Comparison of ENCODE assay signal across 8 mouse cellular contexts in the genomic region with DNA sequence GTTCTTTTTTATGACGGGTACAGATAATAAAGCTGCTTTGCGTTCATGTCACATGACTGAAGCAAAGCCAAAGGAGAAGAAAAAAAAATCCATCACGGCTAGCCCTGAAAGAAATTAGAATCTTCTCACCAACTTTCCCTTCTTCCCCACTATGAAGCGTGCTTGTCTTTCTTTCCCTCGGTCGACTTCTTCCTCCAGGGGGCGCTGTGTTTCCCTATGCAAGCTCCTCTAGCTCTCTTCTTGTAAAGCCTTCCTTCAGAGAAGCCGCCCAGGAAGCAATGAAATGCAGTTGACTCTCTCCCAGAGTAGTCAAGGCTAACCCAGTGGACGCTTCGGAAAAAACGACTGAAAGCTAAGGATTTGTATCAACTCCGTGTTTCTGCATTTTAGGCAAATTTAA.
DNase-seq lines count a peak whose midpoint lies in the region; ATAC-seq and TF ChIP-seq lines count a peak whose summit lies in the region.
"Had no signal": no experiment of that assay in that cellular context is flagged by ENCODE, and none has a peak within 500 bp of the region (broad histone marks: within the 10 kb centered on the region; RNA-seq: fewer than 3 reads in every experiment).

No protein-coding gene starts in this region.

- no peak overlapping the region for H3K4me3 ChIP-seq in E14TG2a.4 (replicated peaks; ENCODE audit: low read length)
- no peak overlapping the region for H3K4me3 ChIP-seq in embryonic facial prominence, embryonic 10.5 days
- H3K4me3 ChIP-seq in neural tube, embryonic 11.5 days (ENCODE audit: low read depth, low read length), result no peak overlapping the region
- H3K4me3 ChIP-seq: liver, embryonic 15.5 days had no signal

- no peak overlapping the region for H3K27ac ChIP-seq in embryonic facial prominence, embryonic 10.5 days (replicated peaks)
- H3K27ac ChIP-seq in neural tube, embryonic 11.5 days (ENCODE audit: low read depth, low read length), result no peak overlapping the region
- H3K27ac ChIP-seq: liver, embryonic 15.5 days had no signal

- H3K4me2 ChIP-seq in neural tube, embryonic 11.5 days (ENCODE audit: low read depth), result no peak overlapping the region
- H3K4me2 ChIP-seq: liver, embryonic 15.5 days had no signal

- no peaks in the 10 kb centered on the region for H3K36me3 ChIP-seq in E14TG2a.4 (ENCODE audit: insufficient read depth, low read length)
- H3K36me3 ChIP-seq in embryonic facial prominence, embryonic 10.5 days (replicated peaks), result no peaks in the 10 kb centered on the region; the same call in 1 of the 2 replicates
- no peaks in the 10 kb centered on the region for H3K36me3 ChIP-seq in neural tube, embryonic 11.5 days (ENCODE audit: control insufficient read depth, insufficient read depth, low read length)
- H3K36me3 ChIP-seq: liver, embryonic 15.5 days had no signal

- peak; percentile 24 for DNase-seq in layer of hippocampus, adult 11-12 months (ENCODE audit: low spot score)
- no peak for DNase-seq in layer of hippocampus, adult 18-20 months (ENCODE audit: low spot score in 2 of 2)
- peak; percentile 58 for DNase-seq in NIH3T3 (ENCODE audit: low read depth)
- peak; percentile 59 for DNase-seq in embryonic facial prominence, embryonic 10.5 days (ENCODE audit: low spot score)
- DNase-seq in neural tube, embryonic 11.5 days (ENCODE audit: low spot score), result peak; percentile 47
- DNase-seq in urinary bladder, postnatal 10 days (ENCODE audit: low spot score), result no peak

- peak; percentile 87 for TF ChIP-seq CTCF in E14TG2a.4 (conservative IDR thresholded peaks at IDR 0.05; ENCODE audit: low read length)

- WGBS in embryonic facial prominence, embryonic 10.5 days, result 52% methylated on average over 12 of the region's 12 CpGs
- WGBS in neural tube, embryonic 11.5 days, result 57% methylated on average over 12 of the region's 12 CpGs

- no peak for ATAC-seq in neural tube, embryonic 11.5 days (ENCODE audit: insufficient read depth, low FRiP score, low TSS enrichment)

- no peak overlapping the region for H3K9ac ChIP-seq in neural tube, embryonic 11.5 days (ENCODE audit: low read length)
- H3K9ac ChIP-seq: liver, embryonic 15.5 days had no signal

- no peaks in the 10 kb centered on the region for H3K27me3 ChIP-seq in E14TG2a.4 (ENCODE audit: insufficient read depth, low read length)
- H3K27me3 ChIP-seq in embryonic facial prominence, embryonic 10.5 days (replicated peaks; ENCODE audit: low read depth, poor library complexity, severe bottlenecking), result no peaks in the 10 kb centered on the region
- no peaks in the 10 kb centered on the region for H3K27me3 ChIP-seq in neural tube, embryonic 11.5 days (ENCODE audit: control insufficient read depth, insufficient read depth, low read length)
- H3K27me3 ChIP-seq: liver, embryonic 15.5 days had no signal

- no peaks in the 10 kb centered on the region for H3K4me1 ChIP-seq in E14TG2a.4 (replicated peaks; ENCODE audit: low read depth, low read length)
- peaks cover 6% of the 10 kb centered on the region; the same call in 1 of the 2 replicates for H3K4me1 ChIP-seq in embryonic facial prominence, embryonic 10.5 days
- no peaks in the 10 kb centered on the region for H3K4me1 ChIP-seq in neural tube, embryonic 11.5 days (ENCODE audit: control insufficient read depth, insufficient read depth, low read length)

- H3K9me3 ChIP-seq in E14TG2a.4 (ENCODE audit: low read length), result no peaks in the 10 kb centered on the region
- H3K9me3 ChIP-seq in embryonic facial prominence, embryonic 10.5 days, result 0 out of 2 replicates have a peak, but pooled peaks cover 2% of the 10 kb centered on the region
- no peaks in the 10 kb centered on the region for H3K9me3 ChIP-seq in neural tube, embryonic 11.5 days (ENCODE audit: control insufficient read depth, low read length)
- H3K9me3 ChIP-seq: liver, embryonic 15.5 days had no signal

Comparison
In these comparisons a context has a peak if more than half of its experiments do, and no peak if none do; other contexts are left out.
1. DNase-seq: peak in layer of hippocampus, adult 11-12 months (single experiment), NIH3T3 (single experiment), embryonic facial prominence, embryonic 10.5 days (single experiment) and neural tube, embryonic 11.5 days (single experiment); none in layer of hippocampus, adult 18-20 months (0 of 2) and urinary bladder, postnatal 10 days (single experiment).